Mouse (Mus musculus) induced T-regulatory cell, adult 2 months (primary cell): ENCODE data around the gene Itga8.

Experiments used
- DNase-seq: peaks from one replicate; pipeline ENCODE4 v3.0.0-alpha.2; 2012; ENCODE audit warnings: low read depth

Itga8 gene

DNA sequence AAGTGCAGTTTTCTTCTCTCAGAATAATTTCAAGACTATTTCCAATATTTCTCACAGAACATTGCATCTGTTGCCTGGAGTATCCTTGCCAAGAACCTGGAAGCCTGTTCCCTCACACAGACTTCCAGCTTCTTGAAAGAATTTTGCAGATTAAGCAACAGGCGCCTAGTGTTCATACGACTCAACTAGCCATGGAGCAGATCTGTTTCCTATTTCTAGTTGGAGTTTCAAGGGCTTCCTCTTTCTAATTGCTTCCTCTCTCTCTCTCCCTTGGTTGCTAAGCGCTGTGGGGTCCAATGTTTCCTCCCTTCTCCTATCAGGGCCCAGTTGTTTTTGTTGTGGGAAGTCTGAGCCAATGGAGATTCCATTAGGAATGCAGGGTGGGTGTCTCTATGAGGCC lies 7.7 kb downstream of the Itga8 start:
- no peak for DNase-seq

DNA sequence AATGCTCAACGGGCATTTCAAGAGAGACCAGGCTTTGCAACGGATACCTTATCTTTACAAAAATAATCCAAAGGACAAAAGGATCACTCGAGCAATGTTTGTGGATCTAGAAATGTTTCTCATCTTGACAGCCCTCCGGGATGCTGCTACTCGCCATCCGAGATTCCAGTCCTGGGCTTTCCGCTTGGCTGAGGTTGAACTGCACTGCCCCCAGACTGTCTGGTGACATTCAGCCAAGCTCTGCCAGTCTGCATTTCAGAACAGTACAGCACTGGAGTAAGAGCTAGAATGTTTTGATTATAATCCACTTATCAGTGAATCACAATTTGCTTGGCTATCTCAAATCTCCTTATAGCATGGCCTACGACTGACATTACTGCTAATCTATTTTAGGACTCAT lies 8.3 kb downstream of the Itga8 start:
- DNase-seq, result no peak

DNA sequence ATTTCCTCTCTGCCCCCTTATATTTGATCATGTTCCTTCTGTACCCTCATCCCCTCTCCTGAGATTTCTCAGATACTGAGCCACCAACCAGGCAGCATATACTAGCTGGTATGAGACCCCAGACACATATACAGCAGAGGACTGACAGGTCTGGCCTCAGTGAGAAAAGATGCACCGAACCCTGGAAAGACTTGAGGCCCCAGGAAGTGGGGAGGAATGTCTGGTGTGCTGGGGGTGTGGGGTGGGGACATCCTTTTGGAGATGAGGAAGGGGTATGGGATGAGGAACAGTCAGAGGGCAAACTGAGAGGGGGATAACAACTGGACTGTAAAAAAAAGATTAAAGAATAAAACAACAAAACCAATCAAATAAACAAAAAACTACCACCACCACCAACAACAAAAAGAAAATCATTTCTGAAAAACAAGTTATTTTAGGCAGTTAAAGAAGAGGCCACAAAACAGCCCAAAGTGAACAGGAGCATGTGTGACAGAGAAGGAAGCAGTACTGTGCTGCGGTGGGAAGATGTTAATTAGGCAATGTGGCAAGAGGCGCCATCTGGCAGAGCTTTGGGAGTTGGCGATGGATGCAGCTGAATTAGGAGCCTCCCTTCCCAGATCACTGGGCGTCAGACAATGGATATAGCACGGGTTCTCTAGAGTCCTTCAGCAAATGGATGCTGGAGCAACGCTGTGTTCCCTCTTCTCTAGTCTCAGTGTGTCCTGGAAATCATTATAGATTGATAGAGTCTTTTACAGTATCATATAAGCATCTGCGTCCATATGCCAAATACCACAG lies 9.5 kb downstream of the Itga8 start:
- DNase-seq, result no peak

DNA sequence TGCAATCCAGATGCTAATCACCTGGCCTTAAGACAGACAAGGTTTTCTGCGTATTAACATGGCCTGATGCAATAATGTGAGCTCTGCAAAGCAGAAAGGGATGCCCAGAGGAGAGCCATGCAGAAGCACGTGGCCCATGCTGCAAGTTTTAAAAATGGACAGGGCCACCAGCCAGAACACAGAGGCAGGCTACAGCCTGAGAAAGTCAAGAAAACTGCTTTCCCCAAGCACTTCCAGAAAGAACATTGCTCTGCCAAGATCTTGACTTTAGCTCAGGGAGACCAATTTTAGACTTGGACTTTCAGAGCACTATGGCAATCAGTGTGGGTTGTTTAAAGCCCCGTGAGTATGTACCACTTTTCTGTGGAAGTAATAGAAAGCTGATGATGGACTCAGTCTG lies 11.5 kb downstream of the Itga8 start:
- DNase-seq, result no peak

DNA sequence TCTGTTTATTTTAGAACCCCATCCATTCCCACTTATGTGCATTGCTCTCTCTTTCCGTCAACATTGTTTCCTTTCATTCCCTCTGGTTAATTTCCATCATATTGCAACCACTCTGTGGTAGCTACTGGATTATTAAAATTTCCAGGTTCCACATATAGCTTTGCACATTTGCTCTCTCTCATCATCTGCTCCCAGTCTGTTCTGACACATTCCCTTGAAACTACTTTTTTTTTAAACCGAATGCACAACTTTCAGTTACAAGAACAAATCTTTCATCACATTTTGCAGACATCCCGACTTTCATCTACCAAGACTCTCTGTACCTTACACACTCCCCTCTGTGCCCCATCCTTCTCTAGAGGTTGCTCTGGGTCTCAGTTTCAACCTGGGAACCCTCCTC lies 13.9 kb downstream of the Itga8 start:
- no peak for DNase-seq

DNA sequence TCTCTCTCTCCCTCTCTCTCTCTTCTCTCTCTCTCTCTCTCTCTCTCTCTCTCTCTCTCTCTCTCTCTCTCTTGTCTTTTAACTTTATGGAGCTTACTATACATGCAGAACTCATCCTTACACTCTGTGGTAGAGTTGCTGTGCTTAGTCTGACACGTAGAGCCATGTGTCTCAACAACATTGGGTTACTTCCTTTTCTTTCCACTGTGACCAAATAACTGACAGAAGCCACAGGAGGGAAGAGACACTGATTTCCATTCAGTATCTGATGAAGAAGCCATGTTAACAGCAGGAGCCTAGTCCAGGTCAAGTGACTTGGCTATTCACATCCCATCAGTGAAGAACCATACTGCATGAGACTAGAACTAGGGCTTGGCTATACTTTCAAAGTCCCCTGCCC lies 21.1 kb downstream of the Itga8 start:
- DNase-seq, result no peak

DNA sequence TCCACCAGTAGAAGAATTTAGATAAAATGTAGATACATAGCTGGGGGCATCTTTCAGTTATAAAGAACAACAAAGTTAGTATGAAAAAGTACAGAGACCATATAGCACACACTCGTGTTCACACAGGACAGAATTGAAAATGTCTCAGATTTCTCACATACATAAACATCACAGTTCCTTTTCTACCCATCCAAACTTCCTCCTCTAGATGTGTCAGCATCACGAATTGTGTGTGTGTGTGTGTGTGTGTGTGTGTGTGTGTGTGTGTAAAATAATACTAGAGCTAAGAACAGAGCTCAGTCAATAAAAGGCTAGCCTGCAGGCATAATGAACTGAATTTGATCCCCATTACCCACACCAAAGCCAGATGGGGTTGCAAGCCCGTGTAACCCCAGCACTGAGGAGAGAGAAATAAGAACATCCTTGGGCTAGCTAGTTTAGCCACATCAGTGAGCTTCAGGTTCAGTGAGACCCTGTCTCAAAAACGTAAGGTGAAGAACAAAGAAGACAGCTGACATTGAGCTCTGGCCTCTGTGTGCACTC lies 22.6 kb downstream of the Itga8 start:
- DNase-seq, result no peak

DNA sequence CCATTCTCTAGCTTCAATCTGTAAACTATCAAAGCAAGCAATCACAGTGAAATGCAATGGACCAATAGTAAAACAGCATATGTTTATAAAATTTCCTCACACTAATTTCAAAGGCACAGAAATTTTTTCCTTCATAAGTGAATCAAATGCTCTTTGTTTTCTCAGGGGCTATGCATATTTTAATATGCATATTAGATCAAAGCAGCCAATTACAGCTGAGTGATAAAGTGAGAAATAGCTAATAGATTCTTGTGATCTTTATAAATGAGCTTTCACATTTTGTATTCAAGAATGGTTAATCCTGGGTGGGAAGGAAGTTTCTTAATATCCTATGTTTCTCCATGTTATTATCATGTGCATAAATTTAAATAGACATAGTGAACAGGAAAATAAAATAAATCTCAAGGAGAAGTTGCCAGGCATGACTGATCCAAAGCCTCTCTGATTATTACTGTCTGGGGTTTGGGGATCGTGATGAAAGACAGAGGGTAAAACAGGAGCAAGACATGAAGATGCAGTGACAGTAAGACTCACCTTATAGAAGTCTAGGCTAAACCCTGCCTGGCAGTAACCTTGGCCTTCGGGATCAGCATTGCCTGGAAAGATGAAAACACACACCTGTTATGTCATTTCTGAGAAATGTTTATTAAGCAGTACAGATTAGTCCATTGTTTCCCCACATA lies 44.9 kb downstream of the Itga8 start:
- DNase-seq, result no peak

DNA sequence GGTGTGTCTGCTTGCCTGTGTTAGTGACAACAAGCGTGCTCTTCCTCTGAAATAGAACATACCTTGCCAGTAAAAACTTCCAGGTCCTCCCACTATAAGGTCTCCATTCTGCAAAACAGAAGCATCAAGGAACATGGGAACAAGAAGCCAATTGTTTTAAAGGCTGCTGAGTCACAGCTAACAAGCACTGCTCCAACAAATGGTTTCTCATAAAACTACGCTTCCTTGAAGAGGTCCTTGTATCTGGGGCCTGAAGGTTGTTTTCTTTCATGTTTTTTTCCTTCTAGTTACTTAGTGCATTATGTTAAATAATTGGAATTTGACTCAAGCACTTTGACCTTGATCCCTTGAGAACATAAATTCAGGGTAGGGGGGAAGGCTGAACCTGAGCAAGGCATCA lies 45.8 kb downstream of the Itga8 start:
- no peak for DNase-seq

DNA sequence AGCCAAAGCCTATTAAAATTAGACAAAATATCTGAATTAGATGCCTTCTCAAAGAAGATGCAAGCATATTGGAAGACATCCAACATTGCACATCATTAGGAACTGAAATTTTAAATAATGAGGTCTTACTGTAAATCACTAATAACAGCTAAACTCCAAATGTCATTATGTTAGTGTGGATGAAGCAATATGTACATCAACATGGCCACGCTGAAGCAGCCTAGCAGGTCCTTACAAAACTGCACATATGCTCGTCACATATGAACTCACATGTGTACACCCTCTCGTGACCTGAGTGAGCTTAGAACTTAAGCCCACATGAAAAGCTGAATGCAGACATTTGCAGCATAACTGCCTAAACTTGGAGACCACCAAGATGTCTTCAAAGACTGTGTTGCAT lies 66.4 kb downstream of the Itga8 start:
- no peak for DNase-seq

DNA sequence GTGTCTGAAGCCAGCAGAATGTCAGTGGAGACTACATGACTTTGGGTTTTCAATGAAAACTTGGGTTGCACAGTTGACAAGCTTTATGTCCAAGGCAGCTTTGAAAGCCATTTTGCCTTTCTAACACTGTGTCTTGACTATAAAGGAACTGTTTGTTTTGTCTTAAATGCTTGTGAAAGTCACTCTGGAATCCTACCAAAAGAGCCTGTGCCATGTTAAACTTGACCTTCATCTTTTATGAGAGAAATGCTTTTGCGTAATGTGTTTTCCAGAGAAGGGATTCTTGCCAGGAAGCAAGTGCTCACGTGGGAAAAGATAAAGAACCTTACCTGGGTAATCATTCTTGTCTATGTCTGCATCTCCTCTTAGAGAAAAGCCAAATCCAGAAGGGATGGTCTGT lies 72.0 kb downstream of the Itga8 start:
- no peak for DNase-seq

DNA sequence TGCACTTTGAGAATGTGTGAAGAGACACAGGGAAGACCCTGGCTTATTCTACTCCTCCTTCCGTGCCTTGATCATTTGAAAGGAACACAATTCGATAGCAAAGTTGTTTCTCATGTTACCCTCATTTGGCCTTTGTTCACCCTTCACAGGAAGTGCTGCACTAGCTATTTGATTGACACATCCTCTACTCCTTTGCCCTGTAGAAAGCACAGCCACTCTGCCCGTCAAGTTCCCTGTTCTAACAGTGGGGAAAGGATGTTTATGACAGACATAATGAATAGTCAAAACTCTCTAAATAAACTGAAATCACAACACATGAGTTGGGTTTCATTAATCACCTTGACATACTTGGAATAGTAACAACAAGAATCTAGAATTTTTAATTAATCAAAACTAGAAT lies 73.4 kb downstream of the Itga8 start:
- no peak for DNase-seq

DNA sequence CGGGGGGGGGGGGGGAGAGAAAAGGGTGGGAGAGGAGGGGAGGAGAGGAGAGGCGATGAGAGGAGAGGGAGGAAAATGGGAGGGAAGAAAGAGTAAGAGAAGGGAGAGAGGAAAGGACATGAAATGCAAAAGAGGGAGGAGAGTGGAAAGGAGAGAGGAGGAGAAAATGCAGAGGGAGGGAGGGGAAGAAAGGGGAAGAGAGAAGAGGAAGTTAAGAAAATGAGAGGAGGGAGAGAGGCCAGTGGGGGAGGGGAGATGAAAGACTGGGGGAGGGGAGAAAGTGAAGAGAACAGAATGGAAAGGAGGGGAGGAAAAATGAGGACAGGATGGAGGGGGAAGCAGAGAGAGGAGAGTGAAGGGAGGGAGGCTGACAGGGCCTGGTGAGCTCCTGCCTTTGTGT lies 74.5 kb downstream of the Itga8 start:
- DNase-seq, result no peak

DNA sequence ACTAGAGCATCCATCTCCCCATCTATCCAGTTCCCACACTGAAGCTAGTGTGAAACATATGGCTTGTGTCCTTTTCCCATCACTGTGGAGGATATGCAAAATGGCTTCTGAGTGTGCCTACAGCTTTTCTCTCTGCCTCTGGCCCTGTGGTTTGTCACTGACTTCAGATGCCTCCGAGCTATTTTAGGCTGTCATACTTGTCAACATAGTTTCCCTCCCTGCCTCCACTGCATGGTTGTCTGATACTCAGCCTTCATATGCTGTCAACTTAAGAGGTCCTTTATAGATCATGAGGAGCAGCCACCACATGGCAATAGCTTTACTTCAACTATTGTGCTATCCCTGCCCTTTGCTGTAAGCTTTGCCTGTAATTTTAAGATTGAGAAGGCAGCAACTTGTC lies 75.4 kb downstream of the Itga8 start:
- DNase-seq, result no peak

DNA sequence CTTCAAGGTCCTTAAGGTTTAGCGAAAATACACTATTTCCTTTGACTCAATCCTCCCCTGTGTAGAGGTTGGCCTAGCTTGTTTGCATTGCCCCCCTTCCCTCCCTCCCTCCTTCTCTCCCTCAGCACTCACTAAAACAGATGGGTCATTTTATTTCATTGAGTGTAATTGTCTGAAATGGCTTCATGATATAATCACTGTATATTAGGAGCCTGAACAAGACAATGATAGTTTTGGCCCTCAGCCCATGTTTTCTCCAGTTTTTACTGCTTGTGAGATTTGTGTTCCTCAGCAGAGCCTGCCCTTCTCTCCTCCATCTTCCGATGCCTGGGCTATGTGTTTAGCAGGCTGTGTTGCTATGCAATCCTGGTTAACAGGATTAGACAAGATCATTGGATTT lies 80.1 kb downstream of the Itga8 start:
- DNase-seq, result no peak

DNA sequence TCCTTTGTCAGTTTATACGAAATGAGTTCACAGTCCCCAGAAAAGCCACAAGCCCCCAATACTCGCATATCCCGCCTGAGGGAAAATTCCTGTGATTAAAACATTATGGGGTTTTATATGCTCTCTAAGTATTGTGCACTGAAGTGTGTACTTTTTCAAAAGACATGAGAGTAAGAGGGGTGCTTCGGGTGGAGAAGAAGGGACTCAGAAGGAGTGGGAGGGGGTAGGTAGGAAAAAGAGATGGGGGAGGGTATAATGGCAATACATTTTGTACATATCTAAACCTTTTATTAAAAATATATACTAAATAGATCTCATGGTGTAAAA lies 88.3 kb downstream of the Itga8 start:
- no peak for DNase-seq

DNA sequence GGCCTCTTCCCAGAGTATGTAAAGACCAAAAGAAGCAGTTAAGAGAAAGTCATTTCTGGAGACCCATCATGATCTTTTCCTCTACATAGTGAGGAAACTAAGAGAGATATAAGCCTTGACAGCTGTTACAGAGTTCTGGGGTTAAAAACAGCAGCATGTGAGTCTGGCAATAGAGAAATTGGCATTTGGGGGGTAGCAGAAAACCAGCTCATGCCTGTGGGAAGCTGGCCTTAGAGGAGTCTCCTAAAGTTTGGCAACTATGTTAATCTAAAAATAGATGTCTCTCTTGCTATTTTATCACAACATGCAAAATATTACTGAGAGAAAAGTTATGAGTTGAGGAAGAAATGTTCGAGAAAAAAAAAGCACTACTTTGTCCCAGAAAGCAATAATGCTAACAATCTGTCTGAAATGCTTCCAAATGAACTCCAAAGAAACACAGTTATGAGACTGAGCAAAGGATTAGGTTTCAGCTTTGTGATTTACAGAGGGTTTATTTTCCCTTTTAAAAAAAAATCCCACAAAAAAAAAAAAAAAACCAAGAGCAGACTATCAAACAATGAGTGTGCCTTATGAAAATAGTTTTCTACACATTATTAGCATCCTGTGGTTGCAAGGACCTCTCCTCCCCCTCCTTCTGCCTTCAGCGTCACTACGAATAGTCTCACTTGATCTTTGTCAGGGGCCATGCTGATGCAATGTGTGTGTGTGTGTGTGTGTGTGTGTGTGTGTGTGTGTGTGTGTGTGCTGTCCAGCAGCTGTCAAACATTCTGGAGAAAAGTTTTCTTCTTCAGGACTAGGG lies 88.9 kb downstream of the Itga8 start:
- DNase-seq, result no peak

DNA sequence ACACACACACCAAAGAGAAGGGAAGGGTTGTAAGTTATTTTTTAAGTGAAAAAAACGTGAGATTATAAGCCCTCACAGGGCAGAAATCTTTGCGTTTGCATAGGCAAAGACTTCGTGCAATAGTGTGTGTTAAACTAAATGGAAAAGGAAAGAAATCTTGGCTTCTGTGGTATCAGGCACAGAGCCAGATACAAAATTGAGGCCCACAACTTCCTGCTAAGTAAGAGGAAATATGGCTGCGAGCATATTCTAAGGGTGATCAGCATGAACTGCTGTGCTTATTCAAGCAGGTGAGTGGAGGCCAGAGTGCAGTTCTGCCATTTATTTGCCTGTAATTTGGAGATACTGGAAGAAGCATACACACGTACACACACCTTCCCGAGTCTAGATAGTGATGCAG lies 93.6 kb downstream of the Itga8 start:
- DNase-seq, result no peak

DNA sequence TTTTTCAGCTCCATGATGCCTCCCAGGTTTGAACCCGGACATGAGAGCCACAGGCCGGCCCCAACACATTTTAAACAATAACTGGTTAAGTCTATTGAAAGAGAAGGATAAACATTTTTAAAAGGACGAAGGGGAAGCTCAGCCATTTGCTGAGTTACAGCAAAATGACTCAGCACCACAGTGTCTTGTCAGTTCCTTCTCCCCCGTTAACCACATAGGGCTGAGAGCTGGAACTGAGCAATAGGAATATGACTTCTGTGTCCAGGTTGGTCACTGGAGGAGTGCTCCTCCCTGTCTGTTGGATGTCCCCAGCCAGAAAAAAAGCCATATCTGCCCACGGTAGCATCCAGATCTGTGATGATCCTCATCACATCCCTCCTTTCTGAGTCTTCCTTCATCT lies 95.4 kb downstream of the Itga8 start:
- no peak for DNase-seq

DNA sequence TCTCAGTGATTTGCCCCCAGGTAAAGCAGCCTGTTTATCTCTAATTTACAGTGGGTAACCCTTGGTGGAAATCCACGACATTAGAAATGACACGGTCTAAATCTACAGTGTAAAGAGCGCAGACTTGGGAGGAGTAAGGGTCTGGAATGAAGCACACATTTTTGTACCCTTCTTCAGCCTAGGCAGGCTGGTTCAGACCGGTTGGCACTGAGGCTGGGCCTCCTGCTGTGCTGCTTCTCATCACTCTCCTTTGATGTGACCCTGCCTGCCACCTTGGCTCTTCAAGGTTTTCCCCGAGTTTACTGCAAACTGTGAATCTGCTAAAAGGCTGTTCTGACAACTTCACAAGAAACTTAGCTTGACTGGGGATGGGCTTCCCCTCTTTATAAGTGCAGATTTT lies 95.8 kb downstream of the Itga8 start:
- DNase-seq, result no peak

DNA sequence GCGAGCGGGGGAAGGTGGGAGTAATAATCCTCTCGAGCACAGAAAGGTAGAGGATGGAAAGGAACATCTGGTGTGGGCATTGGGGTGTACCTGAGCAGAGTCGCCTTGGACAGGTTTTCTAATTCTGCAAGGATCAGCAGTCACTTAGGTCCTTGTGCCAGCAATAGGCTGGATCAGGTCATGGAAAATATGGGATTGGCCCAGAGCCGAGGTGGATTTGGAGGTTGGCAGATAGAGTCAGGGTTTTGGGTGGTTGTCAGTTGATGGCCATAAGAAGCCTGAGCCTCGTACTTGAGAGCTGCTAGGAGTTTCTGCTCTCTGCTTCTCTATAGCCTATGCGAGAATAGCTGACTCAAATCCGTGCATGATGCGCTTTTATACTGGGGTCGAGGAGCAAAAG lies 98.5 kb downstream of the Itga8 start:
- no peak for DNase-seq

DNA sequence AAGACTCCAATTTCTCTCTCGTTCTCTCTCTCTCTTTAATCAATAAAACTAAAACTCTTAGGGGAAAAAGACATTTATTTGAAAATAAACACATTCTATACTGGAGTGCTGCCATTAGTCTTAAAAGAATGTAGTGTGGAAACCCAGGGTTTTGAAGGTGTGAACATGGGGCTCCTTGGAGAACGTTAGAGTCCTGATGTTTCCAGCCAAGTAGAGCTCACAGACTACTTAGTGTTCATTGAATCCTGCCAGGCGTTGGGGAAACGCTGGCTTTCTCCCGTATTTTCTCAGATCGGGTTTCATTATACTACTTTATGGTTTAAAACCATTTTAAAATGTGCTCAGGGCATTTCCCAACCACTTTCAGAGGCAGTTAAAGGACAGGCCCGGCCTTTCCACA lies 103.0 kb downstream of the Itga8 start:
- DNase-seq, result no peak

DNA sequence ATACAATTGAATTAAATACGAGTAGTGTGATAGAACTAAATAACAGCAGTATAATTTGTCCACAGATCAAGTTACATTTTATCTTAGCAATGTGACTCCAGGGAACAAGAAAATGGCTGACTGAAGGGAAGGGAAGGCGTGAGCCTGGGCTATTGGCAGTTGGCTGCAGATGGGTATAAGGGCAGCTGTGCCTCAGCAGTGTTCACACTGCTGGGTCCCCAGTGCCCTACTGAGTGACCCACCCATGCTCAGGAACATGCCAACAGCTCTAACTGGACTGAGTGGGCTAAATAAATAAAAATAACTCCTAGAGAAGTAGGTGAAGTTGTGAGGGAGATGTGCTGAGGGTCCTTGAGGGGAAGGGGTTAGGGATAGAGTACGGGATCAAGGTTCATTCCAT lies 103.5 kb downstream of the Itga8 start:
- DNase-seq, result no peak
